Mouse (Mus musculus) layer of hippocampus, adult 18-20 months (tissue): ENCODE results near the gene B4gat1. TPM values are rescaled to one million over a fixed set of nuclear protein-coding genes. Genes with fewer than 3 reads are reported as not detected.
"Not testable (repeated sequence)": the region's sequence is repeated elsewhere in the genome, so short reads cannot be mapped to it uniquely, and the experiment has no call there.

ENCODE experiments used
- DNase-seq, 2 experiments: peaks; one replicate each; pipeline ENCODE4 v3.0.0; 2022; ENCODE audit warnings: low spot score in 2 of 2
- long read RNA-seq: library from polyadenylated mRNA; stranded (forward); transcript quantifications from one replicate; pipeline ENCODE4 v2.0.0, GENCODE M21; 2021
- total RNA-seq, 2 experiments: library from RNA; stranded (reverse); gene quantifications; 2 replicates each; pipeline ENCODE4 v1.2.3; 2021

Gene B4gat1
- total RNA-seq = 100 to 1,000 TPM; 114 to 120 TPM
- long read RNA-seq, transcript B4gat1-201 (2 exons, 2,032 nt) = major isoform, 179 of 184 reads
- long read RNA-seq, partial matches to known transcripts = 0 of 184 reads
- long read RNA-seq, other reads (novel, unspliced or antisense) = 1 of 184 reads

DNA sequence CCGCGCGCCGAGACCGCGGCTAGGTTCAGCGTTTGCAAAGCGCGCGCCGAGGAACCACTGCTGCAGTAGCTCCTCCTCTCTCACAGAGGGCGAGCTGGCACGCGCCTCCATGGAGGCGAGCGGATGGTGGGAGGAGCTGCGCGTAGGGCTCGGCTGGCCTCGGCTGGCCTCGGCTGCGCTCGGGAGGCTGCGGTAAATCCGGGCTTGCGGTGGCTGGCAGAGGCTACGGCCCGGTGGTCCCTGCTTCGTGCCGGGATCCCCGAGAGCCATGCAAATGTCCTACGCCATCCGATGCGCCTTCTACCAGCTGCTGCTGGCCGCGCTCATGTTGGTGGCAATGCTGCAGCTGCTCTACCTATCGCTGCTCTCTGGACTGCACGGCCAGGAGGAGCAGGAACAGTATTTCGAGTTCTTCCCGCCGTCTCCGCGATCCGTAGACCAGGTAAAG is at the start of gene B4gat1, which contains the start of gene AC124502.3:
B4gat1 (plus strand) TSS at position 118 of the 448 bp plus-strand sequence.
AC124502.3 (plus strand) TSS at position 183 of the 448 bp plus-strand sequence.
- peak; percentile 90 to 92 for DNase-seq

GRCm38 (mm10) chr19:4989013-4989412 is 49.6 kb upstream of the B4gat1 start:
- DNase-seq = peak in 1 of 2 experiments; percentile 56

DNA sequence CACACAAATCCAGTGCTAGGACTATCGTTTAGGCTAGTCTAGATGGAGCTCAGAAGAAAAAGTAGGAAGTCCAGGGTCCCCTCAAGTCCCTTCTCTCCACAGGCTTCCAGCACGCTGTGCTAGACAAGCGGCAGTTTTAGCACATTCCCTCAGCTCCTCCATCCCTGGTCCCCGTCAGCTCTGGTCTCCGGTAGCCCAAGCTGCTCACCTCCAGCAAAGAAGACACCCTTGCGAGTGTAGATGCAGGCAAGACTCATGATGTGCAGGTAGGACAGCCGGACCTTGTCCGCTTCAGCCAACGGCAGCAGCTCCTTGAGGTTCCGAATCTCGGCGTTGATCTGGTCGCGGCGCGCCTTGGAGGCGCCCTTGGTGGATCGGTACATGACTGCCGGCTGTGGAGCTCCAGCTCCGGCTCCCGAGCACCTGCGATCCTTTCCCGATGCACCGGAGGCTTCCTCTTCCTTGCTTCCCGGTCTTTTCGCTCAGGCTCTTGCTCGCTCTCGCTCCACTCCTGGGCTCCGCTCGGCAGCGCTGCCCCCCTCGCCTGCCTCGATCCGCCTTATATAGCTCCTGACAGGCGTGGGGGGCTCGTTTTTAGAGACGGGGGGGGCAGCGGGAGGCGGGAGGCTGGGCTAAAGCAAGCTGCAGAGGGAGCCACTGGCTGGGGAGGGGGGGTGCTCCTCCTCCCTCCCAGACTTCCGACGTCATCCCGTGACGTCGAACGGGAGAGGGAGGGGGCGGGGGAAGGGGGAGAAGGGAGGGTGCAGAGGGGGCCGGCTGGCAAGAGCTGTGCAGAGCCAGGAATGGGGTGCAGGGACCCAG is 49.0 kb upstream of the B4gat1 start:
- peak; percentile 66 to 83 for DNase-seq

- no peak for DNase-seq
These were observed 48.4 kb upstream of the B4gat1 start, which contains the start of gene Npas4 for GRCm38 (mm10) chr19:4990256-4990625. Npas4 (minus strand) TSS chr19:4990316.

DNA sequence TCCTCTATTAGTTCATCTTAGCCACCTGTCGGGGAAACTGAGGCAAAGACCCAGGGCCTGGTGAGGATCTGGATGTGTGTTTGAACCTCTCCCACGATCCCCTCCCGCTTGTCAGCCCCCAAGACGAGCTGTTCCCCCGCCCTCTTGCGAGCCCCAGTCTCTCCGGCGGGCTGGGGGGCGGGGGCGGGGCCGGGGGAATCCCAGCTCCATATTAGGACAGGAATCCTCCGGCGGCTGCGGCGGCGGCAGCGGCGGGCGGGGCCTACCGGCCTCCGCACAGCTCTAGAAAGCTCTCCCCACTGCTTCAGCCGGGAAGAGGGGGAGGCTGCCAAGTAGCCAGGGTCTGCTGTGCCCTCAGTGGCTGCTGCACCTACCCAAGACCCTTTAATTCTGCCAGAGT is 47.9 kb upstream of the B4gat1 start:
- DNase-seq = peak in 1 of 2 experiments; percentile 62

DNA sequence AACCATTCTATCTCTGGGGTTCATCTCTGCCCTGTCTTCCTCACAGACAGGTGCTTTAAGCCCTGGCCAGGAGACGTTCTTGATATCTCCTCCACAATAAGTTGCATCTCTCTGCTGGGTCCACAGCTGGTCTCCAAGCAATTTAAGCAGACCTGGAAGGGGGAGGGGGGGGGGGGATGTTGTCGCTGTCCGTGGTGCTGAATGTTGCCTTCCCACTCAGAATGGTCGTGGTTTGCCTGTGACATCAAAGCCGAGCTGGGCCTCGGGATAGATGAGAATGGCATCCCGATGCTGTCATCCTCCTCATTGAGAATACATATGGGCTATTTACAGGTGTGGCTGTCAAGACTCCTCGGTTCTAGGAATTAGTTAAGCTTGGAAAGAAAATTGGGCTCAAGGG is 46.3 kb upstream of the B4gat1 start:
- no peak for DNase-seq

DNA sequence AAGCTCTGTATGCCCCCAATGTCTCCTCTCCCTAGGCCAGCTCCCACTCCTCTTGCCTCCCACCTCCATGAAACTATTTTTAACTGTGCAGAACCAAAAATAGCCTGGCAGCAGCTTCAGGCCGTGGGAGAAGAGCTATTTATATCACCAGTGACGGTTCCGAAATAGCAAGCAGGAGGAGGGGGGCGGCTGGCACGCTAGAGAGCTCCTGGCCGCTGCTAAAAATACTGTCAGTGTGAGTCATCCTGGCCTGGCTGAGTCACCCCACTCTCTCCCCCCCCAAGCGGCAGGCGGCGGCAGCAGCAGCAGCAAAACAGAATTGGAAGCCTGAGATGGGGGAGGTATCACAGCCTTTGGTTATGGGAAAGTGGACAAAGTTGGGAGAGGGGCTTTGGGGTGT is 45.7 kb upstream of the B4gat1 start:
- peak; percentile 76 to 88 for DNase-seq

- peak; percentile 81 to 87 for DNase-seq
These were observed 44.6 kb upstream of the B4gat1 start for GRCm38 (mm10) chr19:4994043-4994442.

- DNase-seq = peak in 1 of 2 experiments; percentile 53
These were observed 39.0 kb upstream of the B4gat1 start for GRCm38 (mm10) chr19:4999445-5000140.

GRCm38 (mm10) chr19:5001666-5002406 is 36.8 kb upstream of the B4gat1 start:
- DNase-seq = peak; percentile 97

GRCm38 (mm10) chr19:5003644-5004043 is 35.0 kb upstream of the B4gat1 start:
- not testable (repeated sequence) for DNase-seq

DNA sequence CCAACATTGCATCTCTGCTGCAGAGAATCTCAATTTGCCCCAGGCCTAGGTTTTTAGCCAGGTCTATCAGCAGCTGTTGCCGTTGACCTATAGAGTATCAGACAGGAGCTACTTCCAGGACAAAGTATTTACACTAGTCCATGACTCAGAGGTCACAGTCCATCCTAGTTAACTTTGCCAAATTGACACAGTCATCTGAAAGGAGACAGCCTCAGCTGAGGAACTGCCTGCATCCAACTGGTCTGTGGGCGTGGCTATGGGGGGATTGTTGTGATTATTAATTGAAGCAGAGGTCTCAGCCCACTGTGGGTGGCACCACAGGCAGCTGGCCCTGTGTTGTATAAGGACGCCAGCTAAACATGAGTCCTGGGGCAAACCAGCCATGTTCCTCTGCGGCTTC is 33.7 kb upstream of the B4gat1 start:
- DNase-seq = no peak

DNA sequence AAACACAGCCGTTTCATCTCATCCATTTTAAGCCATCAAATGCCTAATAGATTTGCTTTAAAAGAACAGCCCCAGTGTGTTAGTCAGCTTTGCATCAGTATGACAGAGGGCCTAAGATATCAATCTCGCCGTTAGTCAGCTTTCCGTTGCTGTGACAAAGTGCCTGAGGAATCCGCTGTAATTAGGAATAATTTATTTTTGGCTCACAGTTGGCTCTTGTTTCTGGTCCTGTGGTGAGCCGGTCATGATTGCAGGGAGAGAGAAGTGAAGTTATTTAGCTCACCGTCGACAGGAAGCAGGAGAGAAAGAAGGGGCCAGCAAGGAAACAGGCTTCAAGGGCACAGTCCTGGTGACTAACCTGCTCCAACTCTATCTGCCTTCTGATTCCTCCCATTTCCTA is 25.5 kb upstream of the B4gat1 start:
- no peak for DNase-seq

DNA sequence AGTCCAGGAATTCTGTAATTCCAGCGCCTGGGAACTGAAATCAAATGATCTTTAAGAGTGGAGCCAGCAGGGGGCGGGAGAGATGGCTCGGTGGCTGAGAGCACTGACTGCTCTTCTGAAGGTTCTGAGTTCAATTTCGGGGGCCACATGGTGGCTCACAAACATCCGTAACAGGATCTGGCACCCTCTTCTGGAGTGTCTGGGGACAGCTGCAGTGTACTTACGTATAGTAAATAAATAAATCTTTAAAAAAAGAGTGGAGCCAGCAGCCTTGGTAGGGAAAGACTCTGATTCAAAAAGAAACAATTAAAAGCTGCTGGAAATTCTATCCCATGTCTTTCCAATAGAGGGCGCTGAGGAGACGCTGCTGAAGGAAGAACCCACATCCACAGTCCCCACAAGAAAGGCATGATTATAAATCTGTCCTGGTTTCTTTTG is 23.6 kb upstream of the B4gat1 start:
- DNase-seq = peak in 1 of 2 experiments; percentile 40

DNA sequence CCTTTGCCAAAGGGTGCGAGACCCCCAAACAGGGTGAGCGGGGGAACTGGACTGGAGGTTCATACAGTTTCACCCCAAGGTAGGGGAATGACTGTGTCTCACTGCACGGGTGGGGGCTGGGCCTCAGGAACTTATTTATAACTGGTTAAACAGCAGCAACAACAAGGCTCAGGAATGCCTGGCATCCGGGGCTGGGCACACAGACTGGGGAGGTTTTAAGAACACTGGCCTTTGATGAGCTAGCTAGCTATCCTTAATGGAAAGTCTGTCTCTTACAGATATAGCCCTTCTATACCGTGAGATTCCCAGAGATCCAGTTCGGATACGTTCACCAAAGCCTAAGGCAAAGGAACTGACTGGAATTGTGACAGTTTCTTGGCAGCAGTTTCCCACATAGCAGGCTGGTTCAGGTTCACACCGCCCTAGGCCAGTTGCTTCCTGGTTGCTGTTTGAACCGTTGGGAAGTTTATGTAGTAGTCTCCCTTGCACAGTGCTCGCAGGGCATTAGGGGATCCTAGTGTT is 22.3 kb upstream of the B4gat1 start:
- DNase-seq = no peak

GRCm38 (mm10) chr19:5016782-5017181 is 21.8 kb upstream of the B4gat1 start:
- peak in 1 of 2 experiments; percentile 69 for DNase-seq

DNA sequence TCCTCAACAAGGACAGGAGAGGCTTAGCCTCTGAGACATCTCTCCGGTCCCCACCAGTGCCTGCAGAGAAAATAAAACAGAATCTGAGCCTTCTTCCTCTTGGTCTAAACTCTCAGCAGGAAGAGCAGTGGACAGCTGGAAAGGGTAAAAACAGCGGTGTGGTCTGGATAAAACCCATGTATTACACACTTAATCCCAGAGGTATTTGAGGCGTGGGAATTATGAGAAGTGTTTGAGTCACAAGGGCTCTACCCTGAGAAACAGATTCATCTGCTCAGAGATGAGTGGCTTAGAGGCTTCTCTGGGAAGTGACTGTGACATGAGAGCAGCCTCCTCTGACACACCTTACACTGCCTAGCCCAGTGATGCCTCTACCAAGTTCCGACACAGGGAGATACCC is 21.0 kb upstream of the B4gat1 start:
- no peak for DNase-seq

GRCm38 (mm10) chr19:5018191-5018590 is 20.4 kb upstream of the B4gat1 start:
- no peak for DNase-seq

GRCm38 (mm10) chr19:5021416-5021815 is 17.2 kb upstream of the B4gat1 start:
- no peak for DNase-seq

GRCm38 (mm10) chr19:5023621-5024479 is 14.8 kb upstream of the B4gat1 start, which contains the start of gene Slc29a2:
Slc29a2 (plus strand) TSS chr19:5023860.
- DNase-seq = peak; percentile 90 to 92
